Mouse (Mus musculus) mature B cell (primary cell): ENCODE results near the gene Rnaset2b.
"Not testable (repeated sequence)": the region's sequence is repeated elsewhere in the genome, so short reads cannot be mapped to it uniquely, and the experiment has no call there.

Experiments used
- in situ Hi-C: fragments of 300-500 bp; cut with MboI; formaldehyde crosslinking; loops from 2 replicates; pipeline ENCODE4 v1.14.3; 2019

Gene Rnaset2b

DNA sequence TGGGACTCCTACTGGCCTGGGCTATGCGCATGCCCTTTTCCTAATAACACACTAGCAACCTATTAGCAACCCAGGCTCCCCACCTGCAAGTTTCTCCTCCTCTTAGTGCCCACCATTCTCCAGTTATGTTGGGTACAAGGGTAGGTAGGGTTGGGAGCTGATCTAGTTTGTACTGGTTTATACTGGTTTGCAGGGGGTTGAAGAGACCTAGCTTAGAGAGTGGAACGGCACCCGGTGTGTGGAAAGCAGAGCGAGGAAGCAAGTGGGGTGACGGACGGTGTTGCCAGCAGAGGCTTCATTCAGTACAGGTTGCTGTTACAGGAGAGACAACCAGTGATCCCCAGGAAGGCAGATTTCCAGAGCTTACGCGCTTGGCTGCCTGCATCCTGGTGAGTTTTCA lies at the start of gene Rnaset2b:
Gene Rnaset2b (plus strand): TSS at position 301 of the 400 bp plus-strand sequence.
- in situ Hi-C loops: not testable (repeated sequence)

DNA sequence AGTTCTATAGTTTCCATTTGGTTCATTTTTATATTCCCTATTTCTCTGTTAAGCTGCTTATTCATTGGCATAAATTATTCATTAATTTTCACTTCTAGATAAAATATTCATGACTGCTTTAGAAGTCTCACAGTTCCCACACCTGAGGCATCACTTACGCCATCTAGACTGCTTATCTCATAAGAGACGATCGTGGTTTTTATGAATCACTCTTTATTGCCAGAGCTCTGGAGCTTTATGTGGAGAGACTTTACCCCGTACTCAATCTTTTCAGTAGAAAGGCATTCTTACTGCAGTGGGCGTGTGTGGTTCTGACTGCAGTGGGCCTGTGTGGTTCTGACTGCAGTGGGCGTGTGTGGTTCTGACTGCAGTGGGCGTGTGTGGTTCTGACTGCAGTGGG lies 38.8 kb upstream of the Rnaset2b start:
- in situ Hi-C loops: not testable (repeated sequence)

DNA sequence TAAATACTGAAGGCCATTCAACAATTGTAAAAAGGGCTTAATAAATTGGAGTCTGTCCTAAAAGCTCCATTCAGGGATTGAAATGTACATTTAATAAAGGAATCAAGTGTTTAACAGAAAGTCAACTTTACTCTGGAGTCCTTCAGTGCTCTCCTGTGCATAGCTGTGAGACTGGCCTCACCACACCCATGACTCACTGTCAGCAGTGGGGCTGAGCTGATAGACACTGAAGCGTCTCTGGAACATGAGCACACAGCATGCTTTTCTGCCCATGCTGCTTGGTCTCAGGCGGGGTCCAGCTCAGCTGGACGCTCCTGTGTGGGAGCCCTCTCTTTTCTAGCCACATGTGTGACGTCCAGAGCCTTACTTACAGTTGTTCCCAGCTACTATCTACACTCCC lies 27.9 kb upstream of the Rnaset2b start:
- in situ Hi-C loops: not testable (repeated sequence)

DNA sequence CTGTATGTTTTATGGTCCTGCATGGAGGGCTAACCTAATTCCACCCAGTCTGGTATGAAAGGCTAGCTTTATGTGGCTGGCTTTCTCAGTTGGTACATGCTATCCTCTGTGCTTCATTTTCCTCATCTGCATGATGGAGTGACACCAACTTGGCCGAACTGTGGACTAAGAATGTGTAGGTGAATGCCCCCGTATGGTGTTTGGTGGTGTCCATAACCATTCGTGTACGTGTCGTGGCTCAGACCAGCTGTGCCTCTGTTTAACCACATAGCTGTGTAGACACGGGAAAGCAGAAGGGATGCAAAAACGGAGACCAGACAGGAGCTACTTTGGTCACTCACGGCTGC lies 22.8 kb upstream of the Rnaset2b start:
- in situ Hi-C loops: not testable (repeated sequence)

DNA sequence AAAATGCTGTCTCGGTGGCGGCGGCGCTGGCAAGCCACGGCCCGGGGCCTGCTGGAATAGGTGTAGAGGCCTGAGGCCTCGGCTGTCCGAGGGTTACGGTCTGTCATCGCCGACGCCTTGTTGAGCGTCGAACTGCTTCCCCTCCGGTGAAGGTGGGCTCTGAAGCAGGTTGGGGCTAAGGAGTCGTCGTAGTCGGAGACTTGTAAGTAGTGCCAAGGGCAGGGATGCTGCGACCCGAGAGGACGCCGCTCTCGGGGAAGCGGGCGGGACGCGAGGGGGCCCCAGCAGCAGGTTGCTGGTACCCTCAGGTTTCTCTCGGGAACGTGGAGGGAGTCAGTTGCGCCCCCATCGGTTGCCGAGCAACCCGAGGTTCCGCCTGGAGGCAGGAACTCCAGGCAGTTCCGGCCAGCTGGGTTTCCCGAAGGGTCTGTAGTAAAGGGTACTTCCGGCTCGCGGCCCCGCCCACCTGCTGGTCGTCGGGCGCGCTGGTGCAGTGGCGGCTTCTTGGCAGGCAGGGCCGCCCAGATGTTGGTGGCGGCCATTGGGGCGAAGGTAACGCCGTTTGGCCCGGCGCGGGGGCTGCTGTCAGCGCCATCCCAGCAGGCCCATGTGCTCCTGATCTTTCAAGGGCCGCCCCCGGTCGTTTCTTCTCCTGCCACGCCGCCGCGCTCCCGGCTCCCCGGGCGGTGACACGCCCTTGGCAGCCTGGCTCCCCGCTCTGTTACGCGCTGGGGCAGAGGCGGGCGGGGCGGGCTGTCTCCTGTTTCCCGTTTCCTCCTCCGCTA lies 22.3 kb upstream of the Rnaset2b start, which contains the start of gene Rsph3b:
Gene Rsph3b (minus strand): TSS at position 699 of the 785 bp plus-strand sequence.
- in situ Hi-C loops: not testable (repeated sequence)

DNA sequence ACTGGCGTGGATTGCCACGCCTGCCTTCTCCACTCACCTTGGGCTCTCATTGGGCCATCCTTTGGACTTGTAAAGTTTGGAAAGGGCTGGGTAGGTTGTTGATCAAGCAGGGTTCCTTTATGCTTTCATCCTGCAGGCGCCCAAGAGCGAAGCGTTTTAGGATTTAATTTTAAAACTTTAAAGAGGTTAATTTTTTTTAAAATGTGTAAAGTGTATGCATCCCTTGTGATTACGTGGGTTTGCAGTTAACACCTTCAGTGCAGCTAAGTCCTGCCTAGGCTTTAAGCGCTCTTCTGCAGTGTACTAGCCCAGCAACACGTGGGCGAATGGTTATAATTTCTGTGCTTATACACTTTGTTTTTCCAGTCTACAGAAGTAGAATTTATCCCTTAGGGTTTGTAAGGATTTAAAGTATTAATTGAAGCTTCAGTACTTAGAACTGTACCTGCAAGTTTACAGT lies 21.6 kb upstream of the Rnaset2b start:
- in situ Hi-C loops: not testable (repeated sequence)

DNA sequence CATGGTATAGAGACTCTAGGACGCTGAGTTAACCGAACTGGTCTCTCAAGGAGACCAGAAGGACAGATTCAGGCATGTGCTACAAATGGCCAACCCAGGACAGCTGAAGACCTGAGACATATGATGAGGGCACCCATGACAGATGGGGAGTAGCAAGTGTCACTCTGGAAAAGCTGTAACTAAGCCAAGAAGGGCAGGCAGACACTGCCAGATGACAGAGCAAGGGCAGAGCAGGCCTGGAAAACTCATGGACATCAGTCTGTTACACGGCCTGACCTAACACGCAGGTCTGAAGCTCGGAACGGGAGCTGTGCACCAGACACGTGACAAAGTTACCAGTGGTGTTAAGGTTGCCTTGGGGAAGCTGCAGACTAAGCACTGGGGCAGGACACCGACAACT lies 11.6 kb upstream of the Rnaset2b start:
- in situ Hi-C loops: not testable (repeated sequence)

DNA sequence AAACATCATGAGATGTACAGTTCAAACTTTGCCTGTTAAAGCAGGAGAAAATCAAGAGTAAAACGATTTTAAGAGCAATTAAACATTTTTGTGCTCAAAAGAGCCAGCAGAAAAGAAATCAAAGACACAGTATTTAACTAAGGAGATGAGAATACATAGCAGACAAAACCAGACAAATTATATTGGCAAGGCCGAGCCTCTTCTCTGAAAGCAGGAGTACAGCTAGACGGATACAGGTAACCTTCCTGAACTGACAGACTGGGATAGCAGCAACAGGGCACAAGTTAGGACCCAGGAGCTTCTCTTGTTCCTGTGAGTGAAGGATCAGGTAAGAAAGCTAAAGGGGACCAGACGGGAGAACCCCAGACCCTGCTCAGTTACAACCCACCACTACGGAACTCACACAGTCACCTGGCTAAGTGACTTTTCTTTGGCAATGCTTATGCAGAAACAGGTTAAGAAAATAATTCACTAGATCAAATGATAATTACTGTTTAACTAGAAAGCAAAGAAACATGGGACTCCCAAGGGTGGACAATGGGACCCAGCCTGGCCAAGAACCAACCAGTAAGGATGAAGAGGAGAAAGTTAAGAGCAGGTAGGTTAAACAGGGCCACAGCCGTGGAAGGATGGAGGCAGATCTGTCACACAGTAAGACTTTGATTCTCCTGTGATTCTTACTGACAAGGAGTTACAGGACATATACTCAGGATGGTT lies 10.7 kb upstream of the Rnaset2b start:
- in situ Hi-C loops: not testable (repeated sequence)

DNA sequence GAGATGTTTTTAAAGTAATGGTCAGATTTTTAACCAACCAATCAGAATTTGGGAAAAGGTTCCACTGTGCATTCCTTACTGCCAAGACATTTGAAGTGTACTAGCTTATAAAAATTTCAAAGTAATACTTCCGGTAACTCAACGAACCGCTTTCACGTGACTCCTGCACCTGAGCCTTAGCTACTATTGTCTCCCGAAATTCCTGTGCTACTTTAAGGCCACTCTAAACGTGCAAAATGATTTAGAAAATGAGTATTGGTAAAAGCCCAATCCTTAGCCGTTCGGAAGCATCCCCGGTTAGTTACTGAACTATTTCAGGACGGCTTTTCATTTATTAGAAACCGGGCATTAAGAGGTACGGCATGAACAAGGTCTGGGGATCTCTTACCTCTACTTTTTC lies 10.1 kb upstream of the Rnaset2b start:
- in situ Hi-C loops: not testable (repeated sequence)

DNA sequence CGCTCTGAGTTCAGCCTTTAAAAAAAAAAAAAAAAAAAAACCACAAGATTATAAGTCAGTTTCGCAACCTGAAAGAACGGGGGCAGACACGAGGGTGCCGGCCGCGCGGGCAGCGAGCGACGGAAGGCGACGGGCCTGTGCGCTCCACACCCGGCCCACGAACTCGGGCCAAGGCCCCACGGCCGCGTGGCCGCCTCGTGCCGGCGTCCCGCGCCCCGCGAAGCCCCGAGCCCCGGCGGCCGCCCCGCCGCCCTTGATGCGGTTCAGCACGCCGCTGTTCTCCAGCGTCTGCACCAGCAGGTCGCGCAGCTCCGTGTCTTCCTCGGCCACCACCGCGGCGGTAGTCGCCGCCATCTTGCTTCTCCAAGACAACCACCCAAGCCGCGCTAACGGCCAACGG lies 9.7 kb upstream of the Rnaset2b start, which contains the start of gene Tagap1:
Gene Tagap1 (minus strand): TSS at position 381 of the 400 bp plus-strand sequence.
- in situ Hi-C loops: not testable (repeated sequence)

DNA sequence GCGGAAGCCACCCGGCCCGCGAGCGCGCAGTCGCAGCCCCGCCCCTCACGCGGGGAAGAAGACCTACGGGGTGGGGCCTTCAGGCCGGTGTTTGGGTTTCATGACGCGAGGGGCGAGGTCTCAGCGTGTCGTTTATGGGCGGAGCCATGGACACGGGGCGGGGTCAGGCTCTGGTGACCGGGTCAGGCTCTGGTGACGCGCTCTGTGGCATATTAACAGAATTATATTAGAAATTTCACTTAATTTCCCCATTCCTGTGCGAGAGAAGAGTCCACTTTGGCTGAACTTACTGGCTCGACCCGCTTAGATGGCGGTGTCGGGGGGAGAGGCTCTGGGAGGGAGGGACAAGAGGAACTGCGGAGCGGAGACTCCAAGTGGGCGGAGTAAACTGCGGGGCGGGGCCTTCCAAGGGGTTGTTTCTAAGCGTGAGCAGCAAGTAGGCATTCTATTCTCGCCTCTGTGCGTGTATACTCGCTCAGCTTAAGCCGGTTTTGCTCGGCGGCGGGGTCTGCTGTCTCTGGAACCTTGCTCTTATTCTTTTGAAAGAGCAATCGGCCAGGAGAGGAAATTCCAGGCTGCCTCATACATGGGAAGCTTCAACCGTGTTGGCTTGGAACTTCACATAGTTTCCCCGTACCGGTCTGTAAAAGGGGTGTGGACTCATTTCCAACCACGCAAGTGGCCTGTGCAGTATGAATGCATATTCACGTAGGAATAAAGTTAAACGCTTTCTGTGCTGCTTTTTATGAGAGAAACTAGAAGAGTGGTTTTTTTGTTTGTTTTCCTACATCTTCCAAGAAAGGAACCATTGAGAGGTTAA lies 9.0 kb upstream of the Rnaset2b start:
- in situ Hi-C loops: not testable (repeated sequence)

DNA sequence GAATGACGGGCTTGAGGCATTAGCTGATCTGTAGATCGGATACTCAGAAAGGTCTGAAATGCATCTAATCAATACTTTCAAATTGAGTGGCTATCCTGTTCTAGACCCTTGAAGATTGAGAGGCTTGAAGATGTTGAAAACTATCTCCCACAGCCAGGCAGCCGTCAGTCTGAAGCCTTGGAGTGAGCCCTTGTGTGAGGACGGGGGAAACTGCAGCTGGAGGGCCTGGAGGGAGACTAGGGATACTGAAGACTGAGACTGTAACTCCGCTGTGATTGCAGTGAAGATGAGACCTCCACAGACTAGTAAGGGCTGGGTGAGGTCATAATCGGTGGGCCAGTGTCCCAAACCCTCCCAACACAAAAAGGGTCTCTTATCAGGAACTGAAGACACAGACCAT lies 8.1 kb upstream of the Rnaset2b start:
- in situ Hi-C loops: not testable (repeated sequence)

DNA sequence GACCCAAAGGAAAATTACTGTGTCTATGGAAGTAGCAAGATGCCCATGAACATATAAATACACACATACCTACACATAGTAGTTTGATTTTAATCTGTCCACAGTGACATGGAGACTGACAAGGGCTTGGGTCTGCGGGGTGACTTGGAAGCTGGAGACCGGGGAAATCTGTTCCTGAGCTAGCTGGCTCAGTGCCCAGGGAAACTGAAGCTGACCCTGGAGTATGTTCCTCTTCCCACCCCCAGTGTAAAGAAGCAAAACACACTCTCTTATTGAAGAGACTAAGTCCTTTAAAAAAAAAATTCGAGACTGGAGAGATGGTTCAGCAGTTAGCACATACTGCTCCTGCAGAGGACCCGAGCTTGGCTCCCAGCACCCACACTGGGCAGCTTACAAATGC lies 7.5 kb upstream of the Rnaset2b start:
- in situ Hi-C loops: not testable (repeated sequence)

DNA sequence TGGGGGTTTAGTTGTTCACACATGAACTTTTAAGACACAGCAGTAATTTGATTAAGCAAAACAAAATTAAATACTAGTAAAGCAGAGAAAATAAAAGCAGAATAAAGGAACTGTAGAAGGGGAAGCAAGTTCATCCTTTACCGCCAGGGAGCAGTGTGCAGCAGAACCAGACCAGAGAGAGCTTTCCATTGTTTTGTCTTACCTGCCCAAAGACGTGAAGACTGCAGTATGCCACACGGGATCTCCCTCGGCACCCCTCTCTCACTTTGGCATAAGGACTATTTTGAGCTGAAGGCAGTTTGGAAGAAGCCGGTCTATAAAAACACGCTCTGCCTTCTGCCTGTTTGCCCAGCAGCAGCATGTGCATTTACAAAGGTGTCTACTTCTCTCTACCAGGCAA lies 5.1 kb upstream of the Rnaset2b start:
- in situ Hi-C loops: not testable (repeated sequence)

DNA sequence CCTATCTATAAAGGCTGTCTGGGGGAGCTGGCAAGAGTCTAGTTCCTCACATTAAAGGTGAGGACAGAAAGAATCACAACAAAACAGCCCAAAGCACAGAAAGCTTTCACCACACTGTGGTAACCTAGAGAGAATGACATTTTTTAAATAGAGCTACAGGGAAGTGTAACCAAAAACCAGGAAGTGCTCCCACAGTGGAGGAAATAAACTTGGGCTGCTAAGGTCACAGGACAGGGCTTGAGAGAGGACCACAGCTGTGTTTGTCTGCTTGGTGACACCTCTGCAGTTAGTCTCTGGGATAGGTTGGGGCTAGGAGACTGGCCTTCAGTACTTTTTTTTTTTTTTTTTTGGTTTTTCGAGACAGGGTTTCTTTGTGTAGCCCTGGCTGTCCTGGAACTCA lies 2.8 kb upstream of the Rnaset2b start:
- in situ Hi-C loops: not testable (repeated sequence)

DNA sequence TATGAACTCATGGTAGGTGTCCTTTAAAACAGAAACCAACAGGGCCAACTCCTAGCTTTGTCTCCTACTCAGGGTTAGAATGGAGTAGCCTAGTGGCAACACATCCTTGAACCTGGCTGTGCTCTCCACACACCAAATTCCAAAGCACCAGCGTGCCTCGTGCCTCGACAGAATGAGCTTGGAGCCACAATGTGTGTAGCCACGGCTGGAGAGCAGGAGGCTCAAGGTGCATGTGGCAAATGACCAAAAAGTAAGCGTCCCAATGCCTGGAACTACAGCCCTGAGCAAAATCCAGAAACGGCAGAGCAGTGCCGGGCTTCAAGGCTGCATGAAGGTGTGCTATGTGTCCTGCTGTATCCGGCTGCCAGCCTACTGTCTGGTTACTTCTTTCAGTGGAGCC lies 804 bp downstream of the Rnaset2b start:
- in situ Hi-C loops: not testable (repeated sequence)

DNA sequence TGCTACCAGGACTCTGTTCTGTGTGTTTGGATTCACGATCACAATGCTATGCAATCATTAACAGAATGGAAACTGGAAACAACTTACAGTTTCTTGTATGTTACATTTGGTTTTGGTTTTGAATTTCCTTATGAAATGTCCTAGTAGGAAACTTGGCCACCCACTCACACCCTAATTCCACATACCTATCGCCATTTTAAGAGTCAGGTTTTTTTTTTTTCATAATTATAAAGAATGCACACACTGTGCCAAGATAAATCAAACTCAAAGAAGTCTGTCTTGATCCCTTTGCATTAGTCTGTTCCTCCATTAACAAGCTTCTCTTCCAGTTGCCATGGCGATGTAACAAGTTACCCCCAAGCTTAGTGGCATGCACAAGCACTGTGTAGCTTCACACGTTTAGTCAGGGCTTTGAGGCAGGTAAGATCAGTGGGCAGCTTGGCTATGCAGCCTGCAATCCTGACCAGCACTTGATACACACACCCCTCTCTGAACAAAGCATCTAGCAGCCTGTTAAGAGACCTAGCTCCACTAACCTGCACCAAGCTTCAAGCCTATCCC lies 2.5 kb downstream of the Rnaset2b start:
- in situ Hi-C loops: not testable (repeated sequence)

DNA sequence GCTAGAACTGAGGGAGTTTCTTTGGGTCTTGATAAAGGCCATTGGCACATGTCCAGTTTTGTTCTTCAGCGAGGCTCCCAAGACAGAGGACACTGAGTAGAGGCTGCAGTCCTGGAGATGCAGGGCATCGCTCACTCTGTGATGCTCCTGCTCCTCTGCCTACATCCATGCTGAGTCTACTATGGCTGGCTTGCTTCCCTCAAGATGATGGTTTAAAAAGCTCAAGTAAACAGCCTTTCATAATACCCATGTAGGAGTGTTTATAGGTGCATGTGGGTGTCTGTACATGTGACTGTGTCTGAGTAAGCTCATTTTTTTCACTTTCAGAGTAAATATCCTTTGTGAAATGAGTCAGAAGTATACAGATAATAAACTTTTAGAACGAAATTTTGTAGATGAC lies 4.6 kb downstream of the Rnaset2b start:
- in situ Hi-C loops: not testable (repeated sequence)

DNA sequence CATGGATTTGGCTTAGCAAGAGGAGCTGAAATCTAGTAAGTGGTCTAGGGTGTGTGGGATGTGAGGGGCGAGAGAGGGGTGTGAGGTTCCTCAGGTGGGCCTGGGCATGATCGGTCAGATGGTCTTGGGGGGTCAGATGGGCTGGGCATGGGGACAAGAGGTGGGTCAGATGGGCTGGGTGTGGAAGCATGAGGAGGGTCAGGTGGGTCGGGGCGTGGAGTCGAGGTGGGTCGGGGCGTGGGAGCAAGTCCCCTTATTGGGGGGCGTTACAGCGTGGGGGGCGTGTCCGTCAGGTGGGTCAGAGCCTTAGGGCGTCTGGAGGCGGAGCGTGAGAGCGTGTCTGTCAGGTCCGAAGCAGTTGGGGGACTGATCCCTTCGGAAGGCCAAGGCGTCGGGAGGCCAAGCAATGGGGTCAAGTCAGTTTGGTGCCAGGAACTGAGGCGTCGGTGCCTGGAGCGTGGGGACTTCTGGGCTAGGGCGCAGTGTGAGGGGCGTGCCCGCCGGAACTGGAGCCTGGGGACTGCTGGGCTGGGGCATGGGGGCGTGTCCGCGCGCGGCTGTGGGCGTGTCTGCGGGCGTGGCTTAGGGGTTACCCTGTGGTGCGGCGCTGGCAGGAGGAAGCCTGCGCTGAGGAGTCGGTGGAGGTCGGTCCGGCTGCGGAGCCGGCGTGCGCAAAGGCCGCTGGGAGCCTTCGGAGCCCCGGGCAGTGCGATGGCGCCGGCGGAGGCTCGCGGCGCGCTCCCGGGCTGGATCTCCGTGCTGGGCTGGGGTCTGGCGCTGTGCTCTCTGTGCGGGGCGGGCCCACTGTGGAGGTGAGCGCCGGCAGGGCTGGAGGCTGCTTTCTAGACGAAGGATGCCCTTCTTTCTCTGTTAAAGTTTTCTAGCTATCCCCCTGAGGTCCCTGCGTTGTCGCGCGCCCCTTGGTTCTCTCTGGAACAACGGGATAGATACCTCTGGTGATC lies 8.1 kb downstream of the Rnaset2b start, which contains the start of gene Gm49721:
Gene Gm49721 (plus strand): TSS at position 618 of the 962 bp plus-strand sequence.
- in situ Hi-C loops: not testable (repeated sequence)

DNA sequence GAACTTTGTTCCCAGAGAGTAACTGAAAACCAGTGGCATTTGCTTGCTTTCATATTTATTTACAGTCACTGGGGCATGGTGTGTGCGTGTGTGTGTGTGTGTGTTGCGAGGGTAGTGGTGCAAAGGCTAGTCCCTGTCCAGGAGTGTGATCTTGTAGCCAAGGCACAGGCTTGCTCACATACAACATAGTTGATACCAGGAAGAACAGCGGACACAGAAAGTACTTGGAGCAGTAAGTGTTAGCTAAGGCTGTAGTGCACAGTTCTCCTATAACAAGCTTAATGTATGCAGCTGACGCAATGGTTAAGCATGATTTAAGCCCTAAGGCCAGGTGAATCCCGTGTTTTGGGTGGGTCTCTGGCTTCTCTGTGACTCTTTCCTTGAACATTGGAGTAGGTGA lies 8.9 kb downstream of the Rnaset2b start:
- in situ Hi-C loops: not testable (repeated sequence)

DNA sequence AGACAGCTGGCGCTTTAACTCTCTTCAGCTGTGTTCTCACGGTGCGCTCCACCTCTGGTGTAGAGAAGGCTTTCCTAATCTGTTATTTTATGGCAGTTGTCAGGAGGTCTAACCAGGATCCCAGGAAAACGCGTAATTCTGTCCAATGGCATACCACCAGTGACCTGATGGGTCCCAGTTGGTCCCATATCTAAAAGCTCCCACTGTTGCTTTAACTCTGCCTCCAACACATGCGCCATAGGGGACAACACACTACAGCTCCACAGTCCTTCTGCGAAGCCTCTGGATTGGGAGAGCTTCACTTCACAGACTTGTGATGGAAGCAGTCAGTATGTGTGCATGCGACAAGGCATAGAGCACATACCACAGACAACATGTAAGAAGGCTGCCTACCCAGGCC lies 9.7 kb downstream of the Rnaset2b start:
- in situ Hi-C loops: not testable (repeated sequence)
